Mouse (Mus musculus): ENCODE results near the gene Gm37240.
A peak's percentile ranks its signal among the peaks of the same experiment; 100 is the strongest.

Gm37240 gene

DNA sequence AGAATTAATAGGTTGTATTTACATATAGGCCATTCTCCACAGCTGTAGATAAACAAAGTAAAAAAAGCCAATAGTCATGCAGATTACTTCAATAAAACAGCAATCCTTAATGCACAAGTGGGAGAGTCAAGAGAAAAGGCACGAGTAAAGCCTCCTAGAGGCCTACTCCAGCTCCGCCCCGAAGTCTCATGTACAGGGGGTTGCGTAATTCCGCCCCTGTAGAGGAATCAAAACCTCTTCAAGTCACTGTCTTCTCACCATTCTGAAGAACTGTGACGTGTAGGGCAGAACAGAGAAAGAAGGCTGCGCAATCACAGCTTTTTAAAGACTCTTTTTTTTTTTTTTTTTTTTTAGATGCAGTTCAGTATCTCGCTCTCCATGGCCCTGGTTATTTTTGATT is 393.5 kb downstream of the Gm37240 start:
- DNase-seq (ENCODE audit: low spot score in 2 of 2): no peak

DNA sequence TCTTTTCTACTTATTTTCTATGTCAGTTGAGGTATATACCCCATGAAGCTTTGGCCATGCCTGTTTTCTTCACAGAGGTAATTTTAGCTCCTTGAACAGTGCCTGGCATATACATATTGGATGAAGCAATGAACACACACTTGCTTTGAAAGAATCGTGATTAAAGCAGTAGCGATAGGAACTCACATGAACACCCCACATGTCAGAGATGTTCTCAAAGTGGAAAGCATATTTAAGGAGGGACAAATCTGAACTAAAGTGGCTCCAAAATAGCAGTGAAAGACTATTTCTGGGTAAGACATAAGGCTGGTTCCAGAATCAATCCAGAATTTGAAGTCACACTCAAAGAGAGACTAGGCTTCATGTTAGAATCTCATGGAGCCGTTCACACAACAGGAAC is 397.1 kb downstream of the Gm37240 start:
- no peak for DNase-seq (ENCODE audit: low spot score in 2 of 2)

DNA sequence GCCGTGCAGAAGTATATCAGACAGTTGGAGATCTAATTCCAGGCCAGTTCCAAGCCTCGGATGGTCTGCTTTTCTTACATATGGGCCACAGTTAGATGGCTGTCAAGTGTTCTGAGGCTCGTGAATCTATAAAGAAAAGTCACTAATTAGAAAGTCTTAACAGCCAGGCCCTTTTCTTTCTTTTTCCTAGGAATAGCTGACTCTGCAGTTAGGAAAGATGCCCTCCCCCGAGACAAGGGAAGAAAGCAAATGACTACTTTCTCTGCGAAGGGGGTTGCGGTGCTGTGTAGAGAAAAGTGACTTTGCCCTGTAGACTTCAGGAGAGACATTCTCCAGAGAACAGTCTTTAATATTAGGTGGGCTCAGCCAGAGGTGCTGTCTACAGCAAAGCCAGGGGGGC is 399.9 kb downstream of the Gm37240 start:
- no peak for DNase-seq (ENCODE audit: low spot score in 2 of 2)

DNA sequence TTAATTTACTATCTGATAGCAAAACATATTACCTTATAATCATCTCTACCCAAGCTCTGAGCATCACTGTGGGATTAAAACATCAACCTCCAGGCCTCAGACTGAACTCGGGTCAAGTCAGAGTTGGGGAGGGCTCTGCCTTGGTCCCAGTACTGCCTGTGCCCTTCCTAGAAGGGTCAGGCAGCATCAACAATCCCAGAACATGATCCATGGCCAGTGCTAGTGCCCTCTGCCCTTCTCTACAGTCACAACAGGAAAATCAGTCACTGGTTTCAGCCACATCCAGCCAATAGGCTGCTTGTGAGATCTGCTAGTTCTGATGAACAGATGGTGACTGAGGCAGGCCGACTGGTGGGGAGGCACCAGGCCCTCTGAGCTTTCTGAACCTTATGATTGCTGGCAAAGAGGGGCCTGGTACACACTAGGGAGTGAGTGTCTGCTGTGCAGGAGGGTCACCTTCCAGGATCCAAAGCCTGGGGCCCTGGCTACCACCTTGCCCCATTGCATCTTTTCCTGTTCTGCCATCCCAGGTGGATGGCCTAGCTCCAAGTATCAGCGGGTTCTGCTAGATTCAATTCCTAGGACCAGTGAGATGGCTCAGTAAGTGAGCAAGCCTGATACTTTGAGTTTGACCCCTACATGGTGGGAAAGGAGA is 401.7 kb downstream of the Gm37240 start:
- DNase-seq (ENCODE audit: low spot score in 2 of 2): no peak

DNA sequence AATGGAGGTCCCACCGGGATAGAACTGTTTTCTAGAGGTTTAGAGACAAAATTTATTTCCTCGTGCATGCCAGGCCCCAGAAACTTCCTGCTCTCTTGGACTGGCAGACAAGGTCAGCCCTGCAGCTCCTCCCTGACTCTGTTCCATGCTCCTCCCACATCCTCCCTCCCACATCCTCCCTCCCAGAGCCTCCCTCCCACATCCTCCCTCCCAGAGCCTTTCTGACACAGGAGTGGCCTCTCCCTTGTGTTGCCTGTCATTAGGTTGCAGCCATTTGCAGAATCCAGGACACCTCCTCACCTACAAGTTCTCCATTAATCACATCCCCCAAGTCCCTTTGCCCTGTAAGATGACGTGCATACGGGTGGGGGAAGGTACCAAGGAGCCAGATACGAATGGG is 404.7 kb downstream of the Gm37240 start:
- no peak for DNase-seq (ENCODE audit: low spot score in 2 of 2)

DNA sequence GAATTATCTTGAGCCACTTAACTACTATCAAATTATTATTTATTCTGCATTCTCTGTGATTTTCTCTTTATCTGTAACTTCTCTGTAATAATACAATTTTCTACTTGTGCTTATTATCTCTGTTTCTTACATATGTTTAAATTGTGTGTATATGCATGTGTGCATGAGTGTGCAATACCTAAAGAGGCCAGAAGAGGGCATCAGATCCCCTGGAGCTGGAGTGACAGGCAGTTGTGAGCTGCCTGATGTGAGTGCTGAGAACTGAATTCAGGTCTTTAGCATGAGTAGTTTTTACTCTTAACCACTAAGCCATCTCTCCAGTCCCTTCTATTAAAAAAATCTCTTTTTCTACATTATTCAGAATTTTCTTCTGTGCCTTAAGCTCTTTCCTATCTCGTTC is 406.7 kb downstream of the Gm37240 start:
- no peak for DNase-seq (ENCODE audit: low spot score in 2 of 2)

DNA sequence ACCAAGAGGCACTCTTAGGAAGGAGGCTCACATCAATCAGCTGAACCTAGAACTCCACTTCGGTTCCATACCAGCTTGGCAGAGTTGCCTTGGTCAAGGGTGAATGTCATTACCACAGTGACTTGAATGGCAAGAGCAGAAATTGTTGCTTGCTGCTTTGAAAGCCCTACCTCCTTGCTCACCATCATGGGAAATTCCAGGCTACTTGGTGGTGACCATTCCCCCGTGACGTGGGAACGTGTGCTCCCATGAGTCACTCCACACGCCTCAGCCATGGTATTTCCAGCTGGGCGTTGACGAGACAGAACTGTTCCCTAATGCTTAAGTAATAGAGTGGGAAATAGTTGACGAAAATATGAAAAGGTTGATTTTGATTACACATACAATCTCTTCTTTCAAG is 408.6 kb downstream of the Gm37240 start:
- no peak for DNase-seq (ENCODE audit: low spot score in 2 of 2)

DNA sequence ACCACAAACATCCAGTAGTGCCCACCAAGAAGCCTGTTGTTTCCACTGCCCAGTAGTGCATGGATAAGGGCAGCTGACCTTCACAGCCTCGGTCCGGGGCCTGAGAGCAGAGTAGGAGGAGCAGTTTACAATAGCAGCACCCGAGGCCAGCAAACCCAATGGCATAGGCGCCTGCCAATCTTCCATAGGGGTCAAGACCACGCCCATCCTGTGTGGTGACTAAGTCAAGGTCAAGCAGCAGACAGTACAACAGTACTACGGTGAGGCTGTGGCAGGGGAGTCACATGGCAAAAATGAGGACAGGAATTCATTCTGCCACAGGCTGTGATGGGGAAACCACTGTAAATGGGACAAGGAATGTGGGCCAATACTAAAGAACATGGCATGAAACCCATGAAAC is 417.6 kb downstream of the Gm37240 start:
- DNase-seq (ENCODE audit: low spot score in 2 of 2): no peak

DNA sequence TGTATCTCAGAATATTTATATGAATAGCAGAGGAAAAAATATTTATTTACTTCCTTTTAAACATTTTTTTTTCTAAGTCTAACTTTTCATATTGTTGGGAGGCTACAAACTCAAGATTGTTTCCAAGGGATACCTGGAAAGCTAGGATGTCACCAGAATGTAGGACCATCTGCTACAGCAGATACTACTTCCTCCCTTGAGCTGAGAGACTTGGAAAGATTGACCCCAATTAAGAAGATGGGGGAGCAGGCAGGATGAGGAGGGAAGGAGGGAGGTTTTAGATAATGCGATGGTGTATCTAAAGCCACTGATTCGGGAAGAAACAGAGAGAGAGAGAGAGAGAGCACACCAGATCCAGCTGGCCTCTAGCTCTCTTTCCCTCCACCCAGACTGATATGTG is 418.3 kb downstream of the Gm37240 start:
- no peak for DNase-seq (ENCODE audit: low spot score in 2 of 2)

DNA sequence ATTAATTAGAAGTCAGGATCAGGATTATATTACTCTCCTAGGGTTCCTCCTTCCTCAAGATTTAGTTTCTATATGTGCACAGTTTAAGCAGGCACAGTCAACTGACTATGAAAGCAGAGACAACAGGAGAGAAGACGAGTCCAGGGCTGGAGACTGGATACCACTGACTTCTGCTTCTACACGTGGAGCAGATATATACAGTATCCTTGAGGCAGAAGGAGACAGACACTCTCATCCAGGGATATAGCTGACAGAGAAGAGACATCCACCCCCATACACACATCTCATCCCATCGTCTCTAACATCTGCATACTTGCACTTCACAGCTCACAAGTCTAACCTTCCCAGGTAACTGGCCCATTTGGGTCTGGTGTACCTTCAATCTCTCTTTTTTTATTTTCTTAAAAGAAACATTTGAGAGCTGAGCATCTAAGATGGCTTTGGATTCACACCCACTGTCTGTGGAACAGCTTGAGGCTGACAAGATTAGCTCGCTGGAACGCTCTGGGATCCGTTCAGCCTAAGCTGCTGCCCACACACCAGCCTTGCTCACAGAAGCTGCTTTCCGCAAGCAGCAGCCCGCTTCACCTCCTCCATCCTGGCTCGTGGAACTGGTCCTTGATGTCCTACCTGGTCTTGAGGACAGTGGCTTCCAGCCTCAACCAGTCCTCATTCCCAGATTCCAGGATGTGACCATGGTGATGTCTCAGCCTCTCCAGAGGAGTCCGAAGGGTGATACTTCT is 421.9 kb downstream of the Gm37240 start:
- peak; percentile 72 to 80 for DNase-seq (ENCODE audit: low spot score in 2 of 2)

DNA sequence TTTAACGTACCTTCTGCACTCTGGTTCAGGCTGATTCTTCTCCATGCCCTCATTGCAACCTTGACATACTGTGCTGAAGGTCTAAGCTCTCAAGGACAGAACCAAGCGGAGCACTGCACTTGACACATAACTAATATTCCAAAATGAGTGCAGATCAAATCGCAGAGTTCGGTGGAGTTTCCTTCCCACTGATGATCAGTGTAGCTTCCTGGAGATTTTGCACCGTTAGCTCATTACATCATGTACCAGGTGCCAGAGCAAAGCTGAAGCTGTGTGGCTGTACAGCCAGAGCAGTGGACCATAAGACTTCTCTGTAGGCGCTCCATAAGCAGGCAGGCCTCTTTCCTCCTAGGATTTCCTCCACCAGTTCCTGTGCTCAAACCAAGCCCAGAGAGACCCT is 427.3 kb downstream of the Gm37240 start:
- no peak for DNase-seq (ENCODE audit: low spot score in 2 of 2)

DNA sequence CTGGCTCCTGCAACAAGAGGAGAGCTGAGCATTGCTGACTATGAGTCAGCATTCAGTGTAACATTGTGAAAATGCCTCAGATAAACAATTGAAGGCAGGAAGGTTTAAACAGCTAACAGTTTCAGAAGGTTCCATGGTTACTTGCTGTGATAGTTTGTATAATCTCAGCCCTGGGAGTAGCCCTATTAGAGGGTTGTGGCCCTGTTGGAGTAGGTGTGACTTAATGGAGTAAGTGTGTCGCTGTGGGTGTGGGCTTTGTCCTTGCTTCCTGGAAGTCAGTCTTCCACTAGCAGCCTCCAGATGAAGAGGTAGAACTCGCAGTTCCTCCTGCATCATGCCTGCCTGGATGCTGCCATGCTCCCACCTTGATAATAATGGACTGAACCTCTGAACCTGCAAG is 430.3 kb downstream of the Gm37240 start:
- no peak for DNase-seq (ENCODE audit: low spot score in 2 of 2)

DNA sequence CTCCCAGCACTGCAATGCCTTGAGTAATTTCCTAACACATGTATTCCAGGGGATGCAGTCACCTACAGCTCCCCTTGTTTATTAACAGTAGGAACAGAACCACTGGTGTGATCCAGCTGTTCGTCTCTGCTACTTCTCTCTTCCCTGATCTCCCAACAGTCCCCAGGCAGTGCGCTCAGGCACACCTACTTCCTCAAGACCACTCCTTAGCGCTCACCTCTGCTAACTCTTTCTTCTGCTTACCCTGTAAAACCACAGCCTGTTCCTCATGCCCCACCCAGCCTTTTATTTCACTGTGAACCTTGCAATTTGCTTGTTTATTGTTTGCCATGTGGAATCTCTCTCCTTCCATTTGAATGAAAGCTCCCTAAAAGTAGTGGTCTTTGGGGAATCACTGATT is 431.9 kb downstream of the Gm37240 start:
- DNase-seq (ENCODE audit: low spot score in 2 of 2): no peak

DNA sequence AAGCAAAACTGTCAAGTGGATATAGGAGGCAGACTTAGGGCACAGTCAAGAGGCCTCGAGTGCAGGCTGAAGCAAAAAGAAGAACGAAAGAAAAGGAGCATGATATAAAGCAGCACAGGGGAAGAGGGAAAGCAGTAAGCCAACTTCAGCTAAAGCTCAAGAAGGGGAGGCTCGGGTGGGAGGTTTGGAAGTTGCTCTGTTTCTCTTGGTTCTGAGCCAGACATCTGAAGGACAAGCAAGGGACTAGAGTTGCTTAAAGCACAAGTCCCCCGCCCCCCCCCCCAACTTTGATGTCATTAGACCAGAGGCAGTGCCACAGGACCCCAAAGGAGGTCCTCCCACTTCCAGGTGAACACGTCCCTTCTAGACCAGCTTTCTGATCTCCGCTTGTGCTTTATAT is 433.3 kb downstream of the Gm37240 start:
- no peak for DNase-seq (ENCODE audit: low spot score in 2 of 2)

DNA sequence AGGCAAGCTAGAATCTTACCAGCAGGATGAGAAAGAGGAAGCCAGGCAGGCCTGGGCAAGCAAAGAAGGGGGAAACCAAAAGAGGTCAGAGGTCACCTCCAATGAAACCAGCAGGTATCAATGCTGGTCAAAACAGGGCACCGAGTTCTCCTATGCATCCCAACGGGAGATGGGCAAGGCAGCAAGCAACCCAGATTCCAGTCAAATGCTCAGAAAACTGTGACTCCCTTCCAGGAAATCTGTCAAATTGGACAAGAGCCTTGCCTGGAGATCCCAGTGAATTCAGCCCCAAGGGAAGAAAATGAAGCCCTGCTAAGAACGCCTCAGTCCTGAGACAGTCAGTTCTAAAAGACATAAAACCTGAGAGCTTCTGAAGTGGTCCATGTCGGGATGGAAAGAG is 437.9 kb downstream of the Gm37240 start:
- DNase-seq (ENCODE audit: low spot score in 2 of 2): no peak

DNA sequence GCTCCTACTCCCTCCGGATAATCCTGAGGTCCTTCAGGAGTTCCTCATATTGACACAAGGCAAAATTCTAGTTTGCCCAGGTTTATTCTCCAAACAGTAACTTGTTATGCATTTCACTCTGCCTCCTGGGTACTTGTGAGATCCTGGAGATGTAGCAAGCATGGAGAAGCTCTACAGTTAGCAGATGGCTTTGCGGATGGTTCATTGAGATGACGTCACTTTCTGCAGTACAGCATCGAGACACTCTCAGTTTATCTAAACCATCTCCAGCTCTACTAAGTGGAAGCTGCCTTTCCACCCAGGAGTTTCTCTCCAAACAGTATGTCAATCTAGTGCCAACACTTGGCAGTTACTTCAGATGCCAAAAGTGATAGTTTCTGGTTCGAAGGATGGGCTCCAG is 444.5 kb downstream of the Gm37240 start:
- no peak for DNase-seq (ENCODE audit: low spot score in 2 of 2)

DNA sequence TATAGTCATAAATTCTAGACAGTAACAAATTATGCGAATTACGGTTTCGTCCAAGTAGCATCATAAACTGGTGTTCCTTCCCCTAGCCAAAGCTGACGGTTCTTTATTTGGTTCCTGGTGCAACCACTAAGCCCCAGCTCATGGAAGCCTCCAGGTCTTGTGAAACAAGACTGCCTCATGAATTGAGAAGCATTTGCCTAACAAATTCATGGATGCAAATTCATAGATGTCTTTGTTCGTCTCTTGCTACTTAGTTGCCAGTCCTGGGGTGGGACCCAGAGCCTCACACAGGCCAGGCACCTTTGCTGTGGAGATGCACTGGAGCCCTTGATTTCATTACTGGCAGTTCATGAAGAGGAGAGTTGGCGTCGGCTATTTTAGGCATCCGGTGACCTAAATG is 445.1 kb downstream of the Gm37240 start:
- DNase-seq (ENCODE audit: low spot score in 2 of 2): no peak

DNA sequence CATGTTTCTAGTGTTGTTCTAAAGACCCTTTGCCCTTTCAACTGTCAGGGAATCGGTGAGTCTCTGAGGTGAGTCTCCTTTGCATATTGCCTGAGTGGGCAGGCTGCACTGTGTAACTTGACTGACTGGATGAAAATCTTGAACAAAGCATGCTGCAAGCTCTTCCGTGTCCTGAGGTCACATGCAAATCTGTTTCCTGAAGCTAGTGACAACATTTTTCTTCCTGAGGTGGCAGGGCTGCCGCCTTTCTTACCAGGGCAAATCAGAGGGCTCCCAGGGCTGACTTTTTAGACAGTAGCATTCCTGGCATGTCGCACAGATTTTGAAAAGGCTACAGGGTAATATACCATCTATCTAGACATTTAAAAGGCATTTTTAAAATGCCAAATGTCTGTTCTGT is 451.9 kb downstream of the Gm37240 start:
- no peak for DNase-seq (ENCODE audit: low spot score in 2 of 2)

DNA sequence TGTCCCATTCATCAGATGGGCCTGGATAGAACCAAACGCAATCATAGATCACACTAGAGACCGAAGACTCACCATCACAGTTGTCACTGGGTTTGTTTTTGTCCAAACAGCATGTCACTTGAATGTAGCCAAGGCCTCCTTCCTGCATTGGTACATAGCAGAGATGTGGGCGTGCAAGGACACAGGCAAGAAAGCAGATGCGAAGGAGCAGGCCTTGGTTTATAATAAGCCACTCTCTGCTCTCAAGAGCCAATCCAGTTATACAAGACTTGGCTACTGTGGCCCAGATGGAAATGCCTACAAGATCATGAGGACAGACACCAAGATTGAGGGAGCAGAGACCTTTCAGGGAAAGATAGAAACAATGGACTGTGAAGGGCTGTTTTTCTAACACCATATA is 456.1 kb downstream of the Gm37240 start:
- no peak for DNase-seq (ENCODE audit: low spot score in 2 of 2)

DNA sequence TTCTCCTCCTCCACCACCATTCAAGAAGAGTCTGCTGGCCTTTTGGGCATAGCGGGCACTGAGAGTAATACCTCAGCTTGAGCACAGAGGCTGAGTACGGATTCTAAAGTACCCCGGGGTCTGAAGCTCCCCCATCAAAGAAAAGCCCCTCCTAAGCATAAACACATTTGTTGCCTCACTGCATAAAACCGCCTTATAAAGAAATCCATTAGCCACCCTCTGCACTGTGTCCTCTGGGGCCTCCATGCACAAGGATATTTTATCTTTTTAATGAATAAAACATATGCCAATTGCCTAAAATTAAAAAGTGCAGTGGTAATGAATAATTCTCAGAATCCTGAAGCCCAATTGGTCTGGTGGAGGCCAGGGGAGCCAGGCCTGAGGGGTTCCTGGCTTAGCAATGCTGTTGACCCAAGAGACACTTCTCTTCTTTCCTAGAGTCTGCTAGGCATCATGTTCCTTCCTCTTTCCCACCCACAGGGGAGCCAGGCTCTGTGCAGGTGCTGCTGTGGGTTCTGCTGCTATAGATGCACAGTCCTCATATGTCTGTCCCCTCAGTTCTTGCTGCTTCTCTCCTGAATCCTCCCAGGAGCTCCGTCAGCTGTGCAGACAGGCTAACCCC is 463.8 kb downstream of the Gm37240 start:
- no peak for DNase-seq (ENCODE audit: low spot score in 2 of 2)

DNA sequence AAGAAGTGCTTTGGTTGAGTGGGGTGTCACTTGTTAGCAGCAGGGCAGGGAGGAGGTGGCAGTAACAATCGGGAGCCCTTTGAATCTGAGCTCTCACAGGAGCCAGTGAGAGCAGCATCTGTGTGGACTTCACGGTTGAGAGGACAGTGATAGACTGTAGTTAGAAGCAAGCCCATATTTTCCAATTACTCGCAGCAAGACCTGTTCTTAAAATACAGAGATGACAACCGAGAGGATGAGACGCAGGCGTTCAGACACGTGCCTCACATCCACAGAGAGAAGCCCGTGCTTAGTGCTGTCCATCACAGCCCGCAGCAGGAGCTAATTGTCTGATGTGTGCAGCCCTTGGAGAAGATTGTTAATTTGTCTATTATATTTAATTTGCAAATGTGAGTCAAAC is 465.9 kb downstream of the Gm37240 start:
- no peak for DNase-seq (ENCODE audit: low spot score in 2 of 2)

DNA sequence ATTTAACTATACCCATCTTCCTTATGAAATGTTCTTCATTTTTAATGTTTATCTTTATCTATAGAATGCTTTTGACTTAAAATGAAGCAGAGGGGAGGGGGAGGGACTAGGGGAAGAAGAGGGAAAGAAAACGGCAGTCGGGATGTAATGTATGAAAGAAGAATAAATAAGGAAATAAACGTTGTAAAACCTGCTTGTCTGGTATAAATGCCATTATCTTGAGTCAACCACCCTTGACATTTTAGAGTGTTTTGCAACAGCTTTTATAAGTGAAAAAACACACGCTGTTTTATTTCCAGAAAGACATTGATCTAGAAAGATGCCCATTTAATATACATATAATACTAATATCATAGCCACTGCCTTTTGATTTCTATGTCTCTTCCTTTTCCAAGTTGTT is 469.7 kb downstream of the Gm37240 start:
- DNase-seq (ENCODE audit: low spot score in 2 of 2): no peak

DNA sequence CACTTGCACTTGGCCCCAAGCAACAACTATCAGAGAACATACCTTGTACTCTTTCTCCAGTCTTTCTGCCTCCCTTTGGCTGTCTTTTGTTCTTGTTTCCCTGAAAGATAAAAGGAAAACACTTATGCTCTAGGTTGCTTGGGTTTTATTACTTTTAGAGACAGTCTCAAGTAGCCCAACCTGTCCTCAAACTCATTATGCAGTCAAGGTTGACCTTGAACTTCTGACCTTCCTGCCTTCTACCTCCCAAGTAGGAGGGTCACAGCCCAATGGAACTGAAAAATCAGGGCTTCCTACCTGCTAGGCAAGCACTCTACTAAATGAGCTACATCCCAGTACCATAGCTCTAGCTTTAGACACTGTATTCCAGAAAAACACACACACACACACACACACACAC is 488.5 kb downstream of the Gm37240 start:
- no peak for DNase-seq (ENCODE audit: low spot score in 2 of 2)

DNA sequence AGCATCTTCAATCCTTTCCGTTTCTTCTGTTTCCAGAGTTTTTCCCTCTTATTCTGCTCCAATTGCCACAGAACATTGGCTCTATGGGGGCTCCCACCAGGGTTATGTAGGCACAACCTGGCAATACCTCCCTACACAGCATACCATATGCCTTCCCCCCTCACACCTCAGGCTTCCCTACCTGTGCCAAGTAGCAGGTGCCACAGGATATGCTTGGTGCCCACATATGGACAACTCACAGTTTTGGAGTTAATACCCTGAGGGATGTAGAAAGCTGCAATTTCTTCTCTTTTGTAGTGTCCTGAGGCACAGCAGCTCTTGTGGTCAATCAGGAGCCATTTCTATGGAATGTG is 488.9 kb downstream of the Gm37240 start:
- DNase-seq (ENCODE audit: low spot score in 2 of 2): no peak

Measured in frontal cortex, postnatal 14 days (tissue).